Mouse (Mus musculus) gonadal fat pad, adult 2 months (tissue): ENCODE measurements around the gene Neurl2. TPM values are rescaled to one million over a fixed set of nuclear protein-coding genes. Genes with fewer than 3 reads are reported as not detected.
"Not testable (repeated sequence)": the region's sequence is repeated elsewhere in the genome, so short reads cannot be mapped to it uniquely, and the experiment has no call there.

Experiments
- DNase-seq: peaks from one replicate; pipeline ENCODE4 v3.0.0-alpha.2; 2012; ENCODE audit warnings: low read depth
- polyA plus RNA-seq: library from polyadenylated mRNA; depleted of rRNA; stranded (reverse); fragments of >200 nt; gene quantifications from 2 replicates; pipeline ENCODE4 v1.2.3, GENCODE M21; 2012

The Neurl2 gene
- polyA plus RNA-seq, 1 experiment, result 7.4 TPM

GRCm38 (mm10) chr2:164817206-164817605, 16.1 kb downstream of the Neurl2 start:
- no peak for DNase-seq

- DNase-seq, result no peak
Observed at GRCm38 (mm10) chr2:164815821-164816220, 17.4 kb downstream of the Neurl2 start.

- no peak for DNase-seq
Observed at GRCm38 (mm10) chr2:164815348-164815747, 17.9 kb downstream of the Neurl2 start.

- DNase-seq, result no peak
Observed at GRCm38 (mm10) chr2:164813557-164813956, 19.7 kb downstream of the Neurl2 start.

- no peak for DNase-seq
Observed at GRCm38 (mm10) chr2:164806614-164807013, 26.6 kb downstream of the Neurl2 start.

GRCm38 (mm10) chr2:164805332-164805718, 27.9 kb downstream of the Neurl2 start:
- no peak for DNase-seq

GRCm38 (mm10) chr2:164804533-164805331, 28.5 kb downstream of the Neurl2 start, which contains the start of the genes Acot8 and Zswim3:
TSS of gene Acot8 (minus strand) at chr2:164804882.
TSS of gene Zswim3 (plus strand) at chr2:164805098.
- no peak for DNase-seq

- no peak for DNase-seq
Observed at GRCm38 (mm10) chr2:164803921-164804313, 29.3 kb downstream of the Neurl2 start.

- no peak for DNase-seq
Observed at GRCm38 (mm10) chr2:164803201-164803920, 29.9 kb downstream of the Neurl2 start.

GRCm38 (mm10) chr2:164800252-164801004, 32.8 kb downstream of the Neurl2 start:
- no peak for DNase-seq

GRCm38 (mm10) chr2:164798554-164798953, 34.7 kb downstream of the Neurl2 start:
- DNase-seq, result not testable (repeated sequence)

- no peak for DNase-seq
Observed at GRCm38 (mm10) chr2:164795868-164796267, 37.4 kb downstream of the Neurl2 start.

- DNase-seq, result no peak
Observed at GRCm38 (mm10) chr2:164794293-164794692, 39.0 kb downstream of the Neurl2 start.

- no peak for DNase-seq
Observed at GRCm38 (mm10) chr2:164793772-164794171, 39.5 kb downstream of the Neurl2 start.

GRCm38 (mm10) chr2:164793236-164793635, 40.0 kb downstream of the Neurl2 start:
- DNase-seq, result no peak

- no peak for DNase-seq
Observed at GRCm38 (mm10) chr2:164792400-164793190, 40.7 kb downstream of the Neurl2 start.

GRCm38 (mm10) chr2:164791841-164792261, 41.4 kb downstream of the Neurl2 start:
- no peak for DNase-seq

GRCm38 (mm10) chr2:164790451-164790850, 42.8 kb downstream of the Neurl2 start:
- no peak for DNase-seq

- DNase-seq, result no peak
Observed at GRCm38 (mm10) chr2:164788411-164788810, 44.8 kb downstream of the Neurl2 start.

- no peak for DNase-seq
Observed at GRCm38 (mm10) chr2:164787779-164788178, 45.5 kb downstream of the Neurl2 start.

- no peak for DNase-seq
Observed at GRCm38 (mm10) chr2:164787032-164787431, 46.2 kb downstream of the Neurl2 start.
